Mouse (Mus musculus) G1E-ER4 (cell line): ENCODE results near the gene Mob2. TPM values are rescaled to one million over a fixed set of nuclear protein-coding genes. Genes with fewer than 3 reads are reported as not detected.

Source experiments
- GATA1 ChIP-seq: IDR thresholded peaks from one replicate; pipeline ENCODE4 v1.8.0; 2012; ENCODE audit warnings: low read length, inconsistent platforms
- polyA plus RNA-seq: library from polyadenylated mRNA; stranded (reverse); fragments of >175 nt; gene quantifications from 2 replicates; pipeline ENCODE4 v1.2.3, GENCODE M21; 2012

Gene Mob2
- polyA plus RNA-seq, 1 experiment: 38.6 TPM

GRCm38 (mm10) chr7:142083588-142084317 lies 22.9 kb upstream of the Mob2 start:
- no peak for TF ChIP-seq GATA1

DNA sequence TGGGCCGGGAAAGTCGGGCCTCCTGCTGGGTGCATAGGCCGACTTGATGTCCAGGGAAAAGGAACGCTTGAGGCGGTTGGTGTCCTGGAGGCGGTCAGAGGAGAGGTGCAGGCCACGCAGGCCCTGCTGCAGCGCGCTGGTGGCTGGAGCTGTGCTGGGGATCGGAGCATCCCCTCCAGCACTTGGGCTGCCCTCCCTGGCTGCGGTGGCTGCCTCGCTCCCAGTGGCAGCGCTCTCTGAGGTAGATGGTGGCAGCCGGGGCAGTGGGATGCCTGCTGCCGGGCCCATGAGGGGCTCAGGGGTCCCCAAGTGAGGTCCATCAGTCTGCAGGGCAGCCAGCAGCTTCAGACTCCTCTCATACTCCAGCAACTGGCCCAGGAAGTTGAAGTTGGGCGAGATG lies 21.7 kb upstream of the Mob2 start:
- TF ChIP-seq GATA1: no peak

GRCm38 (mm10) chr7:142082179-142082578 lies 21.3 kb upstream of the Mob2 start:
- no peak for TF ChIP-seq GATA1

GRCm38 (mm10) chr7:142081736-142082135 lies 20.9 kb upstream of the Mob2 start:
- no peak for TF ChIP-seq GATA1

DNA sequence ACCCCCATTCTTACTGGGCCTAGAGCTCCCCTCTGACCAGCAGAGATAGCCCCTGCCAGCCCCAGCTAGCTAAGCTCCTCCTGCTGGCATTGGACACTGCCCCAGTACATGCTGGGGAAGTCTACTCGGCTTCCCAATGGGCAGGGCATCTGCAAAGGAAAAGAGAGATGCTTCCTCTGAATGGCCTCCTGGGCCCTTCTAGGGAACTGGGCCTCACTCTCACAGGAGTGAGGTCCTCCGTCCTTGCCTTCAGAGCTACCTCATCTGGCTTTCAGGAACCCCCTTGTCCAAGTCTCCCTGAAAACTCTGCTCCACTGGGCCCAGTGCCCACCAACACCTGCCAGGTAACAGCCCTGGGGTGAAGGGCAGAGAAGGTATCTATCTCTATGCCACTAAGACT lies 20.0 kb upstream of the Mob2 start:
- no peak for TF ChIP-seq GATA1

DNA sequence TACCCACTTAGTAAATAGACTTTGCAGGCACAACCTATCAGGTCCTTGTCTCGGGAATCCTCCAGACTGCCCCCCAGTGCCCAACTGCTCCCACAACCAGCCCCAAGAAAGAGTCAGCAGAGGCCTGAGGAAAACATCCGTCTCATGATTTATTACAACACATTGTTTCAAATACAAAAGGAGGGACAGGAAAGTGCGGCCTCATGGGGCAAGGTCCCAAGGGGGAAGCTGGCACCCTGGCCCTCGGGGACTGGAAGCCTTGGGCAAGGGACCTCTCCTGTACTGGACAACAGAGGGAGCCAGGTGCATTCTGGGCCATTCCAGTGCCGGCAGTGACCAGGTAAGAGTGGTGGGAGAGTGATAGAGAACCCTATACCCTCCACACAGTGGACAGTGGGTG lies 18.5 kb upstream of the Mob2 start:
- TF ChIP-seq GATA1: no peak

DNA sequence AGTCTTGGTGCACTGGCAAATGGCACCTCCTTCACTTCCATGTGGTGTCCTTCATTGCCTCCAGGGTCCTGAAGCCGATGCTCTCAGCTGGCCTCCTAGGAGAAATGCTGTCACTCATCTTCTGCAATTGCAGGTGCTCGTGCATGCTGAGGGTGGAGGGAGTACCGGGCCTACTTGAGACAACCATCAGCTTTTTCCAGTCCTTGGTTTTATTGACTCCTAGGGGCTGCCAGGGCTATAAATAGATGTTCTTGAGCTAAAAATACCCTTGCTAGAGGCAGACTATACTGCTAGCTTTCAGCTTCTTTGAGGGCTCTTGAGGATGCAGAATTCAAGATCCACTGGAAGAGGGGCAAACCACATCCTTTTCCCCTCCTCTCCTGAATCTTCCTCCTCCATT lies 16.3 kb upstream of the Mob2 start:
- no peak for TF ChIP-seq GATA1

GRCm38 (mm10) chr7:142074146-142074886 lies 13.5 kb upstream of the Mob2 start:
- TF ChIP-seq GATA1: no peak

- TF ChIP-seq GATA1: no peak
Measured at GRCm38 (mm10) chr7:142071717-142072116, 10.9 kb upstream of the Mob2 start.

DNA sequence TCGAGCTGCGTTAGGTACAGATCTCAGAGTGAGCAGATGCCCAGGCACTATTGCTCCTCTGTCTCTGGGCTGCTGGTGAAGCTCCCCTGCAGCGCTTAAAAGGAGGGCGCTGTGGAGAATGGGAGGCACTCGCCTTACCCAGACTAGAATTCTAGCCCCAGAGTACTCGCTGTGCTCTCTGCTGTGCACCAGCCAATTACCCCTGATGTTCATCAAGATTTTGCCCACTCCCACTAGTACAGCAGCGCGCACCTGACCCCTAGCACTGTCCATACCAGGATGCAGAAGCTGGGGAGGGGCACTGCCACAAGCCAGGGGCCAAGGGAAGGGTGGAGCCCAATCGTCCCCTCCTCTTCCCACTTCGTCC lies 10.3 kb upstream of the Mob2 start:
- TF ChIP-seq GATA1: no peak

DNA sequence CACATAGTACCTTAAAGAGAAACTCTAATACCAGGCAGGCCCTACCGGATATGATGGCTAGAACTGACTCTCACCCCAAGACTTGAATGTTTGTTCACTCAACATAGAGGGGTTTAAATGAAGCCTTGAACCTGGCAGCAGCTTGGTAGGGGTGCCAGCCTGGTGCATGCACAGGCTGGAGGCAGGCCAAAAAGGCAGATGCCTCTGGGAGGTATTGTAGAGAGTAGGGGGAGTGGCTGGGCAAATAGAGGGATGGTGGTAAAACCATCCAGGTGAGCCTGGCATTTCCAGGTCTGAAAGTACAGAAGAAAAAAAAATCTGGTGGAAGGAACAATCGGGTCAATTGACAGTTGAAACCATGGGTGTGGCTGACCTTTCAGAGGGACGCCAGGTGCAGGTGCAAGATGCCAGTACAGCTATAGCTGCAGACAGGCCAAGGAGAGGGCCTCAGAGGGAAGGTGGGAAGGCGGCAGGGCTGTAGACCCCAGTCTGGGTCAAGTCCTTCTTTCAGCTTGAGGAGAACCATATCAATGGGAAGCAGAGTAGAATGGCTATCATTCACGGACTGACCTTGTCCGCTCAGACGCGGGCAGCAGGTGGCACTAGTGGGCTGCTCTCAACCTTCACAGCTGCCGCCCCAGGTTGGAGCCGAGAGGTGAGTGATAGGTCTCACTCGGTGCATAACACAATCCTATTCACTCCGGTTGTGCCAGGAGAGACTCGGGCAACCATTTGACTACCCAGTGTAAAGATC lies 9.8 kb upstream of the Mob2 start:
- TF ChIP-seq GATA1: no peak

DNA sequence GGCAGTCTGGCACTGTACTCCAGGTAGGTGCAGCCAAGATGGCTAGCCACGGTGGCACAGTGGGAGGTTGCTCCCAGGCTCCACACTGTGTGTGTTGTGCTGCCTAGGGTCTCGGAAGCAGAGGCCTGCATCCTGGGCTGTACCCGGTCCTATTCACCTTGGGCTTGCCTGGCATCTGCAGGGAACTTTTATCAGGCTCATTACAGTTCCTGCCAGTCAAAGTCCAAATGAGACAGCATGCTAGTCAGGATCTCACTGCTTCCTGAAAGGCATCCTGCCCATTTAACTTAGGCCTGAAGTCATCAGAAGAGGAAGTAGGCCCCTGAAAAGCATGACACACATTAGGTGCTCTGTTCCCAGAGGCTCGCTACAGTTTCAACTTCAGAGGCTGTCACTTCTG lies 7.6 kb upstream of the Mob2 start:
- no peak for TF ChIP-seq GATA1

GRCm38 (mm10) chr7:142060185-142060930 lies 507 bp downstream of the Mob2 start:
- no peak for TF ChIP-seq GATA1

GRCm38 (mm10) chr7:142059024-142059423 lies 1.8 kb downstream of the Mob2 start:
- TF ChIP-seq GATA1: no peak

DNA sequence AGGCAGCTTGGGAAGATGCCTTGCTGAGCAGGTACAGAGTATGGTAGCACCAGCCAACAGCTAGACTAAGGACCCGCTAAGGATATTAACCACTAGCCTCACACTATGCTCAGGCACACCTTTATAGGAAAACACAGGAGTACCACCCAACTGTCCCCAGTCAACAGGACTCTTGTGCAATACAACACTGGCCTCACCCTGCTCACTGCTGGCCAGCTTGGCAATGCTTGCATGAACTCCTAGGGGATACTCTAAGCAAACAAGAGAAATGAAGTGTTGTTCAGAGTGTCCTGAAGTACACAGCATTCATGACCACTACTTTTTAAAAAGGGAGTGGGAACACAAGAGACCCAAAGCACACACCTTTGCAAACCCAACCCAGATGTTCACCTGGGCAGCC lies 3.7 kb downstream of the Mob2 start:
- no peak for TF ChIP-seq GATA1

GRCm38 (mm10) chr7:142056601-142057061 lies 4.2 kb downstream of the Mob2 start:
- TF ChIP-seq GATA1: no peak
